Mouse (Mus musculus): Measurements from ENCODE around the gene Atp5mpl. TPM values are rescaled to one million over a fixed set of nuclear protein-coding genes. Genes with fewer than 3 reads are reported as not detected.
"Not testable (repeated sequence)": the region's sequence is repeated elsewhere in the genome, so short reads cannot be mapped to it uniquely, and the experiment has no call there.

Gene Atp5mpl
- total and polyA plus RNA-seq, 3 experiments, result 224 to 1,158 (median 461) TPM

GRCm38 (mm10) chr12:111946716-111947115, 20.1 kb downstream of the Atp5mpl start (continued):
- TF ChIP-seq MAZ (IDR thresholded peaks at IDR 0.05; ENCODE audit: low read depth, low read length) (no peak), USF2 (IDR thresholded peaks at IDR 0.05; ENCODE audit: borderline replicate concordance in 1 of 2, insufficient read depth in 1 of 2, low read depth in 1 of 2, low read length in 2 of 2) (no peak), SIN3A (IDR thresholded peaks at IDR 0.05; ENCODE audit: low read length) (peak; percentile 57; the same call in 1 of the 2 replicates), MYC (IDR thresholded peaks at IDR 0.05; ENCODE audit: low read depth, low read length) (no peak), TCF12 (IDR thresholded peaks at IDR 0.05; ENCODE audit: low read depth, low read length) (no peak), ETS1 (IDR thresholded peaks at IDR 0.05; ENCODE audit: low read depth, low read length) (no peak), GABPA (IDR thresholded peaks at IDR 0.05; ENCODE audit: low read depth, low read length) (no peak), ZNF384 (IDR thresholded peaks at IDR 0.05; ENCODE audit: low read depth, low read length) (no peak), MAFK (IDR thresholded peaks at IDR 0.05; ENCODE audit: borderline replicate concordance, low read depth, low read length) (no peak)

GRCm38 (mm10) chr12:111945765-111946655, 20.8 kb downstream of the Atp5mpl start:
- H3K27ac ChIP-seq (ENCODE audit: control insufficient read depth, low read depth, low read length), result peak overlapping the region; percentile 98
- peak overlapping the region; percentile 71 for H3K9ac ChIP-seq (ENCODE audit: control insufficient read depth, low read depth, low read length, poor library complexity, severe bottlenecking)
- not testable (repeated sequence) for H3K79me2 ChIP-seq (ENCODE audit: control insufficient read depth, insufficient read depth, low read length, poor library complexity); H3K9me3 ChIP-seq (replicated peaks; ENCODE audit: insufficient read depth, low read length); H3K27me3 ChIP-seq (ENCODE audit: control insufficient read depth in 1 of 2, insufficient read depth in 2 of 2, low read length in 2 of 2)
- H3K4me1 ChIP-seq (ENCODE audit: control insufficient read depth in 1 of 2, insufficient read depth in 2 of 2, low read length in 2 of 2), result peaks cover 10 to 22% of the 10 kb centered on the region in 2 experiments
- TF ChIP-seq NELFE (IDR thresholded peaks at IDR 0.05; ENCODE audit: low read depth, low read length) (peak; percentile 18), TBP (IDR thresholded peaks at IDR 0.05; ENCODE audit: low read depth, low read length) (0 out of 2 replicates have a peak, but pooled peaks have one; percentile 3)
- peak overlapping the region; percentile 52 to 80 for H3K4me3 ChIP-seq (ENCODE audit: control insufficient read depth in 1 of 2, insufficient read depth in 1 of 2, low read depth in 2 of 2, low read length in 2 of 2)
- peaks cover 0 to 13% of the 10 kb centered on the region in 2 experiments; a peak in 2 of 4 replicates for H3K36me3 ChIP-seq (ENCODE audit: control insufficient read depth in 1 of 2, insufficient read depth in 2 of 2, low read length in 2 of 2)
- peak; percentile 64 for DNase-seq (ENCODE audit: low read depth, low spot score)

- Histone ChIP-seq H3K79me2 (ENCODE audit: control insufficient read depth, insufficient read depth, low read length, poor library complexity) (no peaks in the 10 kb centered on the region), H3K4me1 (ENCODE audit: control insufficient read depth in 1 of 2, insufficient read depth in 2 of 2, low read length in 2 of 2) (peaks cover 10 to 22% of the 10 kb centered on the region in 2 experiments), H3K27me3 (ENCODE audit: control insufficient read depth in 1 of 2, insufficient read depth in 2 of 2, low read length in 2 of 2) (no peaks in the 10 kb centered on the region), H3K9ac (ENCODE audit: control insufficient read depth, low read depth, low read length, poor library complexity, severe bottlenecking) (peak overlapping the region; percentile 71), H3K4me3 (ENCODE audit: control insufficient read depth in 1 of 2, insufficient read depth in 1 of 2, low read depth in 2 of 2, low read length in 2 of 2) (peak overlapping the region; percentile 52 to 80), H3K27ac (ENCODE audit: control insufficient read depth, low read depth, low read length) (peak overlapping the region; percentile 98), H3K9me3 (replicated peaks; ENCODE audit: insufficient read depth, low read length) (no peaks in the 10 kb centered on the region), H3K36me3 (ENCODE audit: control insufficient read depth in 1 of 2, insufficient read depth in 2 of 2, low read length in 2 of 2) (peaks cover 0 to 13% of the 10 kb centered on the region in 2 experiments; a peak in 2 of 4 replicates)
- DNase-seq (ENCODE audit: low read depth, low spot score), result peak; percentile 80
- TF ChIP-seq TBP (IDR thresholded peaks at IDR 0.05; ENCODE audit: low read depth, low read length) (no peak), TAL1 (IDR thresholded peaks at IDR 0.05; ENCODE audit: low read length) (peak; percentile 93), RCOR1 (IDR thresholded peaks at IDR 0.05; ENCODE audit: low read depth, low read length) (peak; percentile 50; the same call in 1 of the 2 replicates), MAZ (IDR thresholded peaks at IDR 0.05; ENCODE audit: low read depth, low read length) (peak; percentile 78; the same call in 1 of the 2 replicates), GABPA (IDR thresholded peaks at IDR 0.05; ENCODE audit: low read depth, low read length) (no peak), USF2 (IDR thresholded peaks at IDR 0.05; ENCODE audit: borderline replicate concordance in 1 of 2, insufficient read depth in 1 of 2, low read depth in 1 of 2, low read length in 2 of 2) (no peak), USF1 (IDR thresholded peaks at IDR 0.05; ENCODE audit: low read depth, low read length) (0 out of 2 replicates have a peak, but pooled peaks have one; percentile 7), ETS1 (IDR thresholded peaks at IDR 0.05; ENCODE audit: low read depth, low read length) (peak; percentile 77), MAX (IDR thresholded peaks at IDR 0.05; ENCODE audit: low read length) (peak; percentile 61), RAD21 (IDR thresholded peaks at IDR 0.05; ENCODE audit: low read depth, low read length) (no peak), EP300 (IDR thresholded peaks at IDR 0.05; ENCODE audit: low read depth in 1 of 2, low read length in 2 of 2) (peak; percentile 69 to 89), POLR2AphosphoS5 (IDR thresholded peaks at IDR 0.05; ENCODE audit: borderline replicate concordance, low read depth, low read length) (no peak), MXI1 (IDR thresholded peaks at IDR 0.05; ENCODE audit: low read depth, low read length) (peak; percentile 89), CHD2 (IDR thresholded peaks at IDR 0.05; ENCODE audit: low read length) (peak; percentile 41), SIN3A (IDR thresholded peaks at IDR 0.05; ENCODE audit: low read length) (peak; percentile 58), GATA1 (IDR thresholded peaks at IDR 0.05; ENCODE audit: low read depth, low read length) (peak; percentile 60; the same call in 1 of the 2 replicates), TCF12 (IDR thresholded peaks at IDR 0.05; ENCODE audit: low read depth, low read length) (peak; percentile 96), MYC (IDR thresholded peaks at IDR 0.05; ENCODE audit: low read depth, low read length) (peak; percentile 52; the same call in 1 of the 2 replicates), BHLHE40 (IDR thresholded peaks at IDR 0.05; ENCODE audit: borderline replicate concordance, low read depth, low read length) (peak; percentile 80)
Observed at GRCm38 (mm10) chr12:111945115-111945514, 21.7 kb downstream of the Atp5mpl start.

All from MEL (cell line).